Mouse (Mus musculus) ES-Bruce4 (cell line): ENCODE data around the gene Olfr449.

Source experiments
- CTCF ChIP-seq: IDR thresholded peaks from one replicate; pipeline ENCODE4 v1.8.1; 2011; ENCODE audit warnings: low read depth, low read length
- EP300 ChIP-seq: IDR thresholded peaks from 2 replicates; pipeline ENCODE4 v1.6.1; 2011; ENCODE audit warnings: low read depth, low read length; ENCODE audit not compliant: insufficient read depth
- POLR2A ChIP-seq: IDR thresholded peaks from one replicate; pipeline ENCODE4 v1.8.1; 2011; ENCODE audit warnings: low read length; ENCODE audit not compliant: insufficient read depth

DNA sequence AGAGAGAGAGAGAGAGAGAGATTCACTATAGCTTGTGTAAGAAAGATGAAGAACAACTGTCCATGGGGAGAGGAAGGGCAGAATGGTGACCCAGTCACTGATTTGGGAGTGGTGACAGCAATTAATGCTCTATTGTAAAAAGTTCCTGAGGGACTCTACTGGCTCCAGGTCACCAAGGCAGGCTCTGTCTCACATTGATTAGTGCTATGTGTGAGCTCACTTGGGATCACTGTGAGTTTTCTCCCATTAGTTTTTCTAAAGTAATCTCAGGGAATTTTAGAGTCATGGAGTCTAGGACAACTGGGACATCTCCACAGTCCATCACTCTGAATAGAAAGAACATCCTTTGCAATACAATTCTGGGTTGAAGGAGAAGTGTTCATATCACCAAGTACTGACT is 49.4 kb upstream of the Olfr449 start, which contains the start of gene Olfr452:
- TF ChIP-seq EP300 (no peak), CTCF (no peak), POLR2A (no peak)
